ENCODE assay signal across 9 mouse cellular contexts in the genomic region with DNA sequence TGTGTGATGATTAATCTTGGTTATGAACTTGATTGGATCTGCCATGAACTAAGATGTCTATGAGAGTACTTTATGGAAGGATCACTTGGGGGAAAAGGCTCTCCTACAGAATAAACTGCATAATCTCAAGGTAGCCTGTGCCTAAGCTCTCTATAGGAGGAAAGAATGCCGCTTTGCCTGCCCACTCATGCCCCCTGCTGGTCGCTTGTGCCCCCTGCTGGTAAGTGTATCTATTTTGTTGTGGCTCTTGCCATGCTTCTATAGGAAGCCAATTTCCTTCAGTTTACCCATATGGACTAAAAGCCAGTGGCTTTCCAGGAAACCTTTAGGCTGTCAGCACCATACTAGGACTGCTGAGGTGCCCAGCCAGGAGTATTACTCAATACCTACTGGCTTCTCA. TPM values are rescaled to one million over a fixed set of nuclear protein-coding genes. Genes with fewer than 3 reads are reported as not detected.
DNase-seq lines count a peak whose midpoint lies in the region; ATAC-seq and TF ChIP-seq lines count a peak whose summit lies in the region.
"Had no signal": no experiment of that assay in that cellular context is flagged by ENCODE, and none has a peak within 500 bp of the region (broad histone marks: within the 10 kb centered on the region; RNA-seq: fewer than 3 reads in every experiment).

No protein-coding gene starts in this region.

- H3K4me3 ChIP-seq in kidney, embryonic 15.5 days (replicated peaks), result no peak overlapping the region
- H3K4me3 ChIP-seq in MEL (ENCODE audit: control insufficient read depth in 1 of 2, insufficient read depth in 1 of 2, low read depth in 2 of 2, low read length in 2 of 2), result no peak overlapping the region
- H3K4me3 ChIP-seq: neural tube, embryonic 12.5 days had no signal

- no peaks in the 10 kb centered on the region for H3K27me3 ChIP-seq in kidney, embryonic 15.5 days
- H3K27me3 ChIP-seq in MEL (ENCODE audit: control insufficient read depth in 1 of 2, insufficient read depth in 2 of 2, low read length in 2 of 2), result no peaks in the 10 kb centered on the region
- H3K27me3 ChIP-seq: neural tube, embryonic 12.5 days had no signal

- H3K79me2 ChIP-seq in MEL (ENCODE audit: control insufficient read depth, insufficient read depth, low read length, poor library complexity), result no peaks in the 10 kb centered on the region

- no peak overlapping the region for H3K27ac ChIP-seq in kidney, embryonic 15.5 days
- H3K27ac ChIP-seq in MEL (ENCODE audit: control insufficient read depth, low read depth, low read length), result no peak overlapping the region
- H3K27ac ChIP-seq: neural tube, embryonic 12.5 days had no signal

- TF ChIP-seq POLR2A in MEL (IDR thresholded peaks at IDR 0.05; ENCODE audit: control insufficient read depth in 1 of 2, insufficient read depth in 1 of 2, low read depth in 1 of 2, low read length in 2 of 2, poor library complexity in 1 of 2), result no peak

- peak; percentile 80 for TF ChIP-seq RAD21 in MEL (IDR thresholded peaks at IDR 0.05; ENCODE audit: low read depth, low read length)

- no peak overlapping the region for H3K4me2 ChIP-seq in kidney, embryonic 15.5 days
- H3K4me2 ChIP-seq: neural tube, embryonic 12.5 days had no signal

- DNase-seq in kidney, adult 9 months, result peak; percentile 40
- DNase-seq in MEL (ENCODE audit: low read depth, low spot score) (peak; percentile 71), liver (peak; percentile 83)
- peak; percentile 78 for DNase-seq in c-Kit-positive CD71-positive TER-119-positive erythroid progenitor cells, embryonic 14.5 days (ENCODE audit: low spot score)
- DNase-seq in retina, embryonic 14.5 days (ENCODE audit: low spot score), result peak; percentile 41
- DNase-seq in right cerebral cortex, adult 2 months (ENCODE audit: low spot score in 2 of 2), result no peak
- no peak for DNase-seq in urinary bladder, postnatal 10 days (ENCODE audit: low spot score)

- no peaks in the 10 kb centered on the region for H3K4me1 ChIP-seq in kidney, embryonic 15.5 days
- H3K4me1 ChIP-seq in MEL (ENCODE audit: control insufficient read depth in 1 of 2, insufficient read depth in 2 of 2, low read length in 2 of 2), result peaks cover 8 to 11% of the 10 kb centered on the region in 2 experiments
- H3K4me1 ChIP-seq: neural tube, embryonic 12.5 days had no signal

- no peaks in the 10 kb centered on the region for H3K9me3 ChIP-seq in kidney, embryonic 15.5 days (replicated peaks)
- no peaks in the 10 kb centered on the region for H3K9me3 ChIP-seq in MEL (replicated peaks; ENCODE audit: insufficient read depth, low read length)
- H3K9me3 ChIP-seq: neural tube, embryonic 12.5 days had no signal

- TF ChIP-seq CTCF in MEL (IDR thresholded peaks at IDR 0.05 in 2 of 3, conservative IDR thresholded peaks at IDR 0.05 in 1 of 3; ENCODE audit: control insufficient read depth in 1 of 3, insufficient read depth in 1 of 3, low read depth in 2 of 3, low read length in 3 of 3, poor library complexity in 1 of 3, severe bottlenecking in 1 of 3), result peak; percentile 84 to 87 (median 86)

- no peak for TF ChIP-seq EP300 in MEL (IDR thresholded peaks at IDR 0.05; ENCODE audit: low read depth in 1 of 2, low read length in 2 of 2)

- H3K36me3 ChIP-seq in kidney, embryonic 15.5 days, result no peaks in the 10 kb centered on the region
- peaks cover 0 to 6% of the 10 kb centered on the region in 2 experiments; a peak in 2 of 4 replicates for H3K36me3 ChIP-seq in MEL (ENCODE audit: control insufficient read depth in 1 of 2, insufficient read depth in 2 of 2, low read length in 2 of 2)
- H3K36me3 ChIP-seq: neural tube, embryonic 12.5 days had no signal

- no peak for ATAC-seq in kidney, embryonic 15.5 days (replicated peaks; ENCODE audit: low FRiP score)

- H3K9ac ChIP-seq in kidney, embryonic 15.5 days, result no peak overlapping the region
- H3K9ac ChIP-seq in MEL (ENCODE audit: control insufficient read depth, low read depth, low read length, poor library complexity, severe bottlenecking), result no peak overlapping the region
- H3K9ac ChIP-seq: neural tube, embryonic 12.5 days had no signal

- WGBS in kidney, embryonic 15.5 days, result 20% methylated on average over 2 of the region's 2 CpGs

TF ChIP-seq in MEL, 35 proteins besides CTCF, POLR2A, EP300 and RAD21:
- TF ChIP-seq ZMIZ1 (IDR thresholded peaks at IDR 0.05; ENCODE audit: low read depth, low read length) (no peak), TAL1 (IDR thresholded peaks at IDR 0.05; ENCODE audit: low read length) (no peak), ZC3H11A (IDR thresholded peaks at IDR 0.05; ENCODE audit: low read depth, low read length) (peak; percentile 77), ELF1 (IDR thresholded peaks at IDR 0.05; ENCODE audit: low read depth, low read length) (no peak), MYB (IDR thresholded peaks at IDR 0.05; ENCODE audit: low read depth, low read length) (no peak), SMC3 (IDR thresholded peaks at IDR 0.05; ENCODE audit: low read depth, low read length) (peak; percentile 80), GABPA (IDR thresholded peaks at IDR 0.05; ENCODE audit: low read depth, low read length) (no peak)

RNA-seq across cellular contexts. Expression of a gene that starts 9.7 kb away (rescaled TPM):
- 53.9 and 55.7 TPM in 2 replicates for polyA plus RNA-seq in kidney, embryonic 15.5 days (2015; fragmentation: Nextera tagmentation; extraction: Ambion mirVana)
- total RNA-seq in MEL (2012; rRNA removed), result 187 and 218 TPM in 2 replicates
- 100 to 1,000 TPM in 1 of 2 experiments, not detected in 1; 194 TPM for polyA plus RNA-seq in MEL (2012; ENCODE audit: insufficient read depth in 1 of 2, insufficient read length in 2 of 2, low read depth in 1 of 2, low replicate concordance in 2 of 2, missing spikeins in 1 of 2)

RNA-seq across cellular contexts. Expression of a gene that starts 33.6 kb away (rescaled TPM):
- 20.1 and 20.5 TPM in 2 replicates for polyA plus RNA-seq in kidney, embryonic 15.5 days (2015; fragmentation: Nextera tagmentation; extraction: Ambion mirVana)
- total RNA-seq in MEL (2012; rRNA removed), result 9.9 and 12.3 TPM in 2 replicates
- polyA plus RNA-seq in MEL (2012; ENCODE audit: insufficient read depth in 1 of 2, insufficient read length in 2 of 2, low read depth in 1 of 2, low replicate concordance in 2 of 2, missing spikeins in 1 of 2), result 10 to 100 TPM in 1 of 2 experiments, not detected in 1; 16.2 TPM

Comparison
In these comparisons a context has a peak if more than half of its experiments do, and no peak if none do; other contexts are left out.
1. DNase-seq: peak in kidney, adult 9 months (single experiment), MEL (single experiment), c-Kit-positive CD71-positive TER-119-positive erythroid progenitor cells, embryonic 14.5 days (single experiment), liver (single experiment) and retina, embryonic 14.5 days (single experiment); none in right cerebral cortex, adult 2 months (0 of 2) and urinary bladder, postnatal 10 days (single experiment).